Mouse (Mus musculus): ENCODE measurements at regions not wholly inside any gene's neighbourhood (a gene's known extent, or its start where the extent isn't known, plus 50 kb on each side); places are given as distances from the start of the nearest gene placed in this dataset.

- DNase-seq (ENCODE audit: low spot score): no peak
Measured at GRCm38 (mm10) chr2:105528535-105528934, 129.4 kb upstream of the Rcn1 start.

DNA sequence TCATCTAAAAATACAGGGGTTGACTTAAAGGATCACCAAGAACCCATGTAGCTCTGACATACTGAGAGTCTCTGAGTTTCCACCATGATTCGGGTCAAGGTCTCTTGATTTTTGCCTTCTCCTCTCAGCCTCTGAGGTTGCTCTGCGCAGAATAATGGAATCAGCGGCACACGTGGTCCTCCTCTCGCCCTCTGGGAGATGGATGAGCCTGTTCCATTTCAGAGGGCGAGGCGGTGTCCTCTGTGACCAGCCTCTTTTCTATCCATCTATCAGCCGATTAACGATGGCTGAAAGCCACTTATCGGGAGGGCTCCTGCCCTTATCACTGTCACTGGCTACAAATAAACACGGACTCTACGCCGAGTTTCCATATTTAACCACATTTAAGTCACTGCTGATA, 124.6 kb upstream of the Pax6 start:
- no peak for DNase-seq (ENCODE audit: low spot score)

DNA sequence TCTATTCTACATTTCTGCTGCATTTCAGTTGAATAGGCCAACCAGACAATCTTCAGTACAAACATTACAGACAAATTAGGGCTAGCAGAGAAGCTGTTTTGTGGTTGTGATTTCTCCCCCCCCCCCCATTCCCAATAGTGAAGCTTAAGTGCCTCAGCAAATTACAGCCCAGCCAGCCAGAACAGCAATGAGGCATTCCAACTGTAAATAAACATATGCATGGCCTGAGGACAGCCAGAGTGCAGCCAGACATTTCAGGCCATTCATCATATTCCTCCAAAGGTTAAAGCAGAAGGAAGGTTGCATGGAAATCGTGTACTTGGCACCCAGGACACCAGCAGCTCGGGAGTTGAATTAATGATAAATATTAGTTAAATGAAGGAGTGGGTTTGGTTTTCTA, 116.6 kb upstream of the Pax6 start:
- no peak for DNase-seq (ENCODE audit: low spot score)

DNA sequence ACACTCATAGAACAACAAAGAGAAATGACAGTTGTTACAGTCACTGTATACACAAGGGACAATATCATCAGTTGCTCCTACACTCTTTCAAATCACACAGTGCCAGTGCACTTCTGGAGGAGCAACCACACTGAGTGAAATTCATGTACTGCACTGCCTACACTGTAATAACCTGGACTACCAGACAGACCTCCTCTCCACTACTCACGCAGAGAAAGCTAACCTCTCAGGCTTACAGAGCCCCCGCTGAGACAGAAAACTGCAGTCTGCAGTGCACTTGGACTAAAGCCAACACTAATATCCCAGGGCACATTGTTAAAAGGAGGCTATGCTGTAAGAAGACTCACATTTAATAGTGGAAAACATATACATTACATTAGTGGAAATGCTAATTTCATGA, 81.9 kb upstream of the Pax6 start:
- DNase-seq (ENCODE audit: low spot score): peak; percentile 13

DNA sequence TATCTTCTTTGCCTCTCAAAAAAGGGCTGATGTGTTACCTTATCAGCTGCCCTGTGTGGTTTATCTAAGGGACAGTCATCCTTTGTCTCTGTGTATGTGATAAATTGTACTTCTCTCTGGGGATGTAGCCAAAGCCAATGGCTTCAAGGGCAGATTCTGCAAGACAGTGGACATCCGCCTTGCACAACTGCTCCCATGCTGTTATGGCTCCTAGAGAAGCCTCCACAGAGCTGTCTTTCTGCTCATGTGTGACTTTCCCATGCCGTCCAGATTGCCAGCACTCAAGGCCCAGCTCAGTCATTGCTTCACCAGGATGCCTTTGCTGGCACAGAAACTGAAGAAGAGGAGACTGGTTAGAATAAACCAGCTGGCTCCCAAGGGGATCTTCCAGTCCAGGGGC, 74.6 kb upstream of the Pax6 start:
- DNase-seq (ENCODE audit: low spot score): no peak

DNA sequence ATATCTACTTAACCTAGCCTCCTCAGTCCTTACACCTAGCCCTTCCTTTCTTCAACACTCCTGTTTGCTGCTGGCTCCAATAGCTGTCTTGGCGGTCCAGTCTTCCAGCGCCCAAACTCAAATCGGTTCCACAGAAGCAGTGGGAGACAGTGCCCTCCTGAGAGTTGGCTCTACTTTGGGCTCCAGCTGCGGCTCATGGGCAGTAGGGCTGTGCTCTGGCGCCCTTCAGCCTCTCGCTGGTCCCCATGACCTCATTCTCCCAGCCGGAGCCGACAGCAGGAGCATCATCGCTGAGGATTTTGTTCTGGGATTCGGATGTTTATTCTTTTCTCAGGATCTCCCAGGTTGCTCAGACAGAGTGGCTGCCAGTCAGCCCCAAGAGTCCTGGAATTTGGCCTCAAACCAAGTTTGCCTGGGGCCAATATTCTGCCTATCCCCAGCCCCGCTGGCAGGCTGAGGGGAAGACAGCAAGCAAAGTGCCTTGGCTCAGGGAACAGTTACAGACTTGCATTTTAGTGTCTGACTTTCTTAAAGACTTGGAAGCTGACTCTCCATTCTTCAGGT, 64.1 kb upstream of the Pax6 start:
- no peak for DNase-seq (ENCODE audit: low spot score)

GRCm38 (mm10) chr2:105607969-105608538, 60.6 kb upstream of the Pax6 start:
- DNase-seq (ENCODE audit: low spot score): no peak

DNA sequence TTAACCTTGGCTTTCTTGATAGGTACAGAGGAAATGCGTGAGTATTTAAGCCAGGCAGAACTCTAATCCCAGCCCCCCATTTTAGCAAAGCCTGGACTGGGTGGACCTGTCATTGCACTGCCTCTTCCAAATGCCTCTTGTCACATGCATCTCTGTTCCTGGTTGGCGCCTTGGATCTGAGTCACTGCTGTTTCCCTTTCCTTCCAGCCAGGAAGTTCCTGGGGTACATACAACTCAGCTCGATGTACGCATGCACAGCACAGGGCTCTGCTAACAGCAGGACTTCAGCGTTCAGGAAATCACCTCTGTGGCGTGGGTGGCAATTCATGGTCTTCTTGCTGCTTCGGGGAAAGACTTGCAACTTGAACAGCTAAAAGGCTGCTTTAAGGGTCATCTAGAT, 59.9 kb upstream of the Pax6 start:
- no peak for DNase-seq (ENCODE audit: low spot score)

DNA sequence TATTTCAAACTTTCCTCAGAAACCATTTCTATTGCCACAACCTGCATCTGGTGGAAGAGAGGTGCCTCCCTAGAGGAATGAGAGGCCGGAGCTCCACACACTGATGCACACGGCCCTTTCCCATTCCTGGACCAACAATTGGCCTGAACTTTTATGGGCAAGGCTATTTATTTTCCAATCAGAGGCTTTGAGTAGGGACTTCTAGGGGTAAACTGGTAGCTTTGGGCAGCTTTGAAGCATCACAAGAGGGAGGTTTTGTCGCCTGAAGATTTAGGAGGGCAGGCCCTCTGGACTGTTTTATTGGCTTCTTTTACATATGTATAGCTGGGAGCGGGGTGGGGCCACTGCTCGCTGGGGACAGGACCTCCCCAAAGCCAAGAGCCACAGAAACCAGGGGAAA, 57.7 kb upstream of the Pax6 start:
- peak; percentile 54 for DNase-seq (ENCODE audit: low spot score)

GRCm38 (mm10) chr2:105611651-105612050, 57.0 kb upstream of the Pax6 start:
- DNase-seq (ENCODE audit: low spot score): no peak

- peak; percentile 85 for DNase-seq (ENCODE audit: low spot score)
Measured at GRCm38 (mm10) chr2:105612051-105612664, 56.5 kb upstream of the Pax6 start.

- peak; percentile 46 for DNase-seq (ENCODE audit: low spot score)
Measured at GRCm38 (mm10) chr2:105612706-105613105, 56.0 kb upstream of the Pax6 start.

- no peak for DNase-seq (ENCODE audit: low spot score)
Measured at GRCm38 (mm10) chr2:105613243-105613642, 55.5 kb upstream of the Pax6 start.

- DNase-seq (ENCODE audit: low spot score): peak; percentile 80
Measured at GRCm38 (mm10) chr2:105615891-105616733, 52.6 kb upstream of the Pax6 start.
